Mouse (Mus musculus) MEL (cell line): ENCODE results near the gene P4ha2. TPM values are rescaled to one million over a fixed set of nuclear protein-coding genes. Genes with fewer than 3 reads are reported as not detected.

Source experiments
- DNase-seq: peaks from one replicate; pipeline ENCODE4 v3.0.0; 2011; ENCODE audit warnings: low read depth, low spot score
- H3K27ac ChIP-seq: 2 replicates; pipeline ENCODE4 v1.5.1; 2012; ENCODE audit warnings: low read depth, mild to moderate bottlenecking, control low read depth, low read length, moderate library complexity; ENCODE audit not compliant: control insufficient read depth
- H3K27me3 ChIP-seq, 2 experiments: fragments of 150-350 bp in 1 of 2; sonication (generic) in 1 of 2; 2 replicates each; pipeline ENCODE4 v1.6.1; 2012; ENCODE audit warnings: low read length in 2 of 2, mild to moderate bottlenecking in 2 of 2, improper control_type of control experiment in 1 of 2, moderate library complexity in 1 of 2; ENCODE audit not compliant: insufficient read depth in 2 of 2, control insufficient read depth in 1 of 2
- H3K36me3 ChIP-seq, 2 experiments: 2 replicates each; pipeline ENCODE4 v1.6.1; 2012 to 2014; ENCODE audit warnings: low read length in 2 of 2, improper control_type of control experiment in 1 of 2, inconsistent platforms in 1 of 2, mild to moderate bottlenecking in 1 of 2; ENCODE audit not compliant: insufficient read depth in 2 of 2, control insufficient read depth in 1 of 2
- H3K4me1 ChIP-seq, 2 experiments: fragments of 150-350 bp in 1 of 2; sonication (generic) in 1 of 2; 2 replicates each; pipeline ENCODE4 v1.6.1; 2012; ENCODE audit warnings: low read length in 2 of 2, improper control_type of control experiment in 1 of 2, mild to moderate bottlenecking in 1 of 2; ENCODE audit not compliant: insufficient read depth in 2 of 2, control insufficient read depth in 1 of 2
- H3K4me3 ChIP-seq, 2 experiments: fragments of 150-350 bp in 1 of 2; sonication (generic) in 1 of 2; 2 replicates each; pipeline ENCODE4 v1.5.1; 2012; ENCODE audit warnings: low read depth in 2 of 2, low read length in 2 of 2, mild to moderate bottlenecking in 2 of 2, moderate library complexity in 2 of 2, control low read depth in 1 of 2, improper control_type of control experiment in 1 of 2; ENCODE audit not compliant: control insufficient read depth in 1 of 2, insufficient read depth in 1 of 2
- H3K79me2 ChIP-seq: 2 replicates; pipeline ENCODE4 v1.6.1; 2012; ENCODE audit warnings: mild to moderate bottlenecking, low read length, moderate library complexity; ENCODE audit not compliant: control insufficient read depth, poor library complexity, insufficient read depth
- H3K9ac ChIP-seq: 2 replicates; pipeline ENCODE4 v1.6.1; 2012; ENCODE audit warnings: low read depth, mild to moderate bottlenecking, control low read depth, low read length, moderate library complexity; ENCODE audit not compliant: control insufficient read depth, poor library complexity, severe bottlenecking
- H3K9me3 ChIP-seq: fragments of 150-350 bp; sonication (generic); replicated peaks from 2 replicates; pipeline ENCODE4 v1.6.1; 2012; ENCODE audit warnings: mild to moderate bottlenecking, low read length, improper control_type of control experiment, moderate library complexity; ENCODE audit not compliant: insufficient read depth
- BHLHE40 ChIP-seq: IDR thresholded peaks from 2 replicates; pipeline ENCODE4 v1.6.1; 2012; ENCODE audit warnings: low read depth, mild to moderate bottlenecking, inconsistent platforms, low read length, improper control_type of control experiment, borderline replicate concordance
- CHD1 ChIP-seq: IDR thresholded peaks from 2 replicates; pipeline ENCODE4 v1.6.1; 2012; ENCODE audit warnings: low read depth, mild to moderate bottlenecking, inconsistent platforms, low read length, improper control_type of control experiment
- E2F4 ChIP-seq: IDR thresholded peaks from 2 replicates; pipeline ENCODE4 v1.6.1; 2011; ENCODE audit warnings: low read depth, low read length, improper control_type of control experiment, borderline replicate concordance
- EP300 ChIP-seq, 2 experiments: IDR thresholded peaks; 2 replicates each; pipeline ENCODE4 v1.6.1; 2011; ENCODE audit warnings: improper control_type of control experiment in 2 of 2, low read length in 2 of 2, low read depth in 1 of 2, mild to moderate bottlenecking in 1 of 2
- ETS1 ChIP-seq: IDR thresholded peaks from 2 replicates; pipeline ENCODE4 v1.6.1; 2012; ENCODE audit warnings: low read depth, mild to moderate bottlenecking, inconsistent platforms, low read length, improper control_type of control experiment, moderate library complexity
- GABPA ChIP-seq: IDR thresholded peaks from 2 replicates; pipeline ENCODE4 v1.6.1; 2012; ENCODE audit warnings: low read depth, mild to moderate bottlenecking, inconsistent platforms, low read length, improper control_type of control experiment, moderate library complexity
- GATA1 ChIP-seq: IDR thresholded peaks from 2 replicates; pipeline ENCODE4 v1.6.1; 2011; ENCODE audit warnings: low read depth, low read length, improper control_type of control experiment
- JUND ChIP-seq: IDR thresholded peaks from 2 replicates; pipeline ENCODE4 v1.6.1; 2011; ENCODE audit warnings: low read depth, mild to moderate bottlenecking, improper control_type of control experiment, low read length
- MAFK ChIP-seq: IDR thresholded peaks from 2 replicates; pipeline ENCODE4 v1.6.1; 2011; ENCODE audit warnings: low read depth, mild to moderate bottlenecking, low read length, improper control_type of control experiment, borderline replicate concordance
- MAX ChIP-seq: IDR thresholded peaks from 2 replicates; pipeline ENCODE4 v1.6.1; 2011; ENCODE audit warnings: low read length, improper control_type of control experiment
- MXI1 ChIP-seq: IDR thresholded peaks from 2 replicates; pipeline ENCODE4 v1.6.1; 2011; ENCODE audit warnings: mild to moderate bottlenecking, low read depth, low read length, improper control_type of control experiment
- MYC ChIP-seq: IDR thresholded peaks from 2 replicates; pipeline ENCODE4 v1.6.1; 2011; ENCODE audit warnings: low read depth, mild to moderate bottlenecking, low read length, improper control_type of control experiment, moderate library complexity
- POLR2AphosphoS2 ChIP-seq: IDR thresholded peaks from 2 replicates; pipeline ENCODE4 v1.6.1; 2011; ENCODE audit warnings: low read length, improper control_type of control experiment
- RCOR1 ChIP-seq: IDR thresholded peaks from 2 replicates; pipeline ENCODE4 v1.6.1; 2012; ENCODE audit warnings: low read depth, mild to moderate bottlenecking, inconsistent platforms, low read length, improper control_type of control experiment
- TAL1 ChIP-seq: IDR thresholded peaks from 2 replicates; pipeline ENCODE4 v1.6.1; 2012; ENCODE audit warnings: mild to moderate bottlenecking, inconsistent platforms, low read length, moderate library complexity, mixed read lengths
- TCF12 ChIP-seq: IDR thresholded peaks from 2 replicates; pipeline ENCODE4 v1.6.1; 2014; ENCODE audit warnings: low read depth, mild to moderate bottlenecking, inconsistent platforms, low read length, improper control_type of control experiment, moderate library complexity
- USF2 ChIP-seq, 2 experiments: IDR thresholded peaks; 2 replicates each; pipeline ENCODE4 v1.6.1; 2011 to 2012; ENCODE audit warnings: improper control_type of control experiment in 2 of 2, low read length in 2 of 2, borderline replicate concordance in 1 of 2, inconsistent platforms in 1 of 2, low read depth in 1 of 2, mild to moderate bottlenecking in 1 of 2; ENCODE audit not compliant: insufficient read depth in 1 of 2
- ZMIZ1 ChIP-seq: IDR thresholded peaks from 2 replicates; pipeline ENCODE4 v1.6.1; 2012; ENCODE audit warnings: low read depth, mild to moderate bottlenecking, inconsistent platforms, low read length, improper control_type of control experiment, moderate library complexity
- polyA plus RNA-seq, 2 experiments: library from polyadenylated mRNA; stranded (reverse) in 1 of 2; unstranded in 1 of 2; fragments of >175 nt in 1 of 2; fragments of >200 nt in 1 of 2; gene quantifications; 2 replicates each; pipeline versions ENCODE4 v1.2.1 to v1.2.4; 2012; ENCODE audit warnings: low replicate concordance in 2 of 2, low read depth in 1 of 2; ENCODE audit not compliant: insufficient read length in 2 of 2, insufficient read depth in 1 of 2, missing spikeins in 1 of 2
- total RNA-seq: library from RNA; depleted of rRNA; stranded (reverse); fragments of 300-350 nt; gene quantifications from 2 replicates; pipeline ENCODE4 v1.2.3, GENCODE M21; 2012

Gene P4ha2
- total and polyA plus RNA-seq, 3 experiments: 18.6 to 57.8 TPM; not detected in 1

GRCm38 (mm10) chr11:54082725-54083124, 17.2 kb upstream of the P4ha2 start:
- H3K9me3 ChIP-seq: no peaks in the 10 kb centered on the region
- no peak overlapping the region for H3K27ac ChIP-seq
- peaks cover 9 to 11% of the 10 kb centered on the region in 2 experiments for H3K4me1 ChIP-seq
- no peak overlapping the region for H3K9ac ChIP-seq
- no peaks in the 10 kb centered on the region for H3K79me2 ChIP-seq
- H3K36me3 ChIP-seq: peaks cover 0 to 6% of the 10 kb centered on the region in 2 experiments; a peak in 2 of 4 replicates
- TF ChIP-seq GATA1: peak; percentile 77
- TF ChIP-seq ETS1: peak; percentile 53; the same call in 1 of the 2 replicates
- no peak for TF ChIP-seq JUND
- peak; percentile 87 for TF ChIP-seq TCF12
- TF ChIP-seq TAL1: peak; percentile 33; the same call in 1 of the 2 replicates
- TF ChIP-seq CHD1: no peak
- TF ChIP-seq ZMIZ1: no peak
- TF ChIP-seq MXI1: peak; percentile 45; the same call in 1 of the 2 replicates
- peak; percentile 62; the same call in 1 of the 2 replicates for TF ChIP-seq MAX
- peak; percentile 42; the same call in 1 of the 2 replicates for TF ChIP-seq RCOR1
- no peak for TF ChIP-seq POLR2AphosphoS2
- TF ChIP-seq EP300 (IDR thresholded peaks at IDR 0.05; ENCODE audit: low read depth in 1 of 2, low read length in 2 of 2): peak; percentile 59 to 64
- peak; percentile 33; the same call in 1 of the 2 replicates for TF ChIP-seq MYC
- no peak for TF ChIP-seq USF2 (IDR thresholded peaks at IDR 0.05; ENCODE audit: borderline replicate concordance in 1 of 2, insufficient read depth in 1 of 2, low read depth in 1 of 2, low read length in 2 of 2)
- TF ChIP-seq MAFK: no peak
- peak; percentile 98 for TF ChIP-seq BHLHE40
- DNase-seq: peak; percentile 42
- H3K27me3 ChIP-seq: peaks cover 4 to 5% of the 10 kb centered on the region in 2 experiments
- H3K4me3 ChIP-seq: no peak overlapping the region

- Histone ChIP-seq H3K27me3 (no peaks in the 10 kb centered on the region; a peak in 1 of 4 replicates), H3K4me1 (peaks cover 9 to 16% of the 10 kb centered on the region in 2 experiments), H3K27ac (no peak overlapping the region)
- DNase-seq: no peak
- TF ChIP-seq ETS1: no peak
- no peak for TF ChIP-seq GABPA
- no peak for TF ChIP-seq MAX
- TF ChIP-seq TAL1: no peak
- no peak for TF ChIP-seq USF2 (IDR thresholded peaks at IDR 0.05; ENCODE audit: borderline replicate concordance in 1 of 2, insufficient read depth in 1 of 2, low read depth in 1 of 2, low read length in 2 of 2)
- TF ChIP-seq E2F4: no peak
- TF ChIP-seq, all 39 proteins: peak for 0
- Histone ChIP-seq H3K79me2 (no peaks in the 10 kb centered on the region), H3K36me3 (peaks cover 0 to 10% of the 10 kb centered on the region in 2 experiments; a peak in 2 of 4 replicates), H3K9ac (no peak overlapping the region), H3K9me3 (no peaks in the 10 kb centered on the region), H3K4me3 (no peak overlapping the region)
These were observed 14.9 kb upstream of the P4ha2 start for GRCm38 (mm10) chr11:54084976-54085375.
